Mouse (Mus musculus) gastrocnemius, postnatal 10 days (tissue): Measurements from ENCODE around the gene Fblim1. TPM values are rescaled to one million over a fixed set of nuclear protein-coding genes. Genes with fewer than 3 reads are reported as not detected.

ENCODE experiments used
- DNase-seq: peaks from one replicate; pipeline ENCODE4 v3.0.0; 2021; ENCODE audit warnings: mixed read lengths
- long read RNA-seq, 2 experiments: library from polyadenylated mRNA; stranded (forward); transcript quantifications; one replicate each; pipeline ENCODE4 v2.0.0; 2021
- total RNA-seq, 2 experiments: library from RNA; stranded (reverse); gene quantifications; 2 replicates each; pipeline ENCODE4 v1.2.3; 2021

The Fblim1 gene
- 1 to 10 TPM; 3.8 to 6.6 TPM for total RNA-seq
- long read RNA-seq, experiment 1, transcript Fblim1-202 (9 exons, 3,036 nt) = major isoform, 7 of 13 reads
- long read RNA-seq, experiment 1, partial matches to known transcripts = 4 of 13 reads
- long read RNA-seq, experiment 1, other reads (novel, unspliced or antisense) = 1 of 13 reads
- long read RNA-seq, experiment 2, partial matches to known transcripts = 5 of 13 reads
- long read RNA-seq, experiment 2, other reads (novel, unspliced or antisense) = 4 of 13 reads

GRCm38 (mm10) chr4:141605861-141606260 is at the start of gene Fblim1:
Fblim1 (minus strand) TSS chr4:141606096.
- DNase-seq = no peak

GRCm38 (mm10) chr4:141654509-141654908 is 48.6 kb upstream of the Fblim1 start:
- DNase-seq = no peak

GRCm38 (mm10) chr4:141653813-141654212 is 47.9 kb upstream of the Fblim1 start:
- DNase-seq = no peak

GRCm38 (mm10) chr4:141653044-141653443 is 47.1 kb upstream of the Fblim1 start:
- no peak for DNase-seq

- DNase-seq = no peak
Observed at GRCm38 (mm10) chr4:141651944-141652343, 46.0 kb upstream of the Fblim1 start.

GRCm38 (mm10) chr4:141651286-141651685 is 45.4 kb upstream of the Fblim1 start:
- DNase-seq = no peak

- no peak for DNase-seq
Observed at GRCm38 (mm10) chr4:141649244-141649643, 43.3 kb upstream of the Fblim1 start.

- no peak for DNase-seq
Observed at GRCm38 (mm10) chr4:141648262-141648661, 42.4 kb upstream of the Fblim1 start.

- no peak for DNase-seq
Observed at GRCm38 (mm10) chr4:141647187-141647586, 41.3 kb upstream of the Fblim1 start.

GRCm38 (mm10) chr4:141645988-141646387 is 40.1 kb upstream of the Fblim1 start:
- DNase-seq = no peak

- DNase-seq = peak; percentile 66
Observed at GRCm38 (mm10) chr4:141643118-141643855, 37.4 kb upstream of the Fblim1 start.

GRCm38 (mm10) chr4:141641961-141642811 is 36.3 kb upstream of the Fblim1 start:
- DNase-seq = no peak

GRCm38 (mm10) chr4:141641353-141641771 is 35.5 kb upstream of the Fblim1 start:
- DNase-seq = no peak

GRCm38 (mm10) chr4:141639474-141639873 is 33.6 kb upstream of the Fblim1 start:
- DNase-seq = no peak

GRCm38 (mm10) chr4:141636693-141637092 is 30.8 kb upstream of the Fblim1 start:
- DNase-seq = no peak

GRCm38 (mm10) chr4:141635991-141636390 is 30.1 kb upstream of the Fblim1 start:
- no peak for DNase-seq

- no peak for DNase-seq
Observed at GRCm38 (mm10) chr4:141632111-141632873, 26.4 kb upstream of the Fblim1 start.

GRCm38 (mm10) chr4:141631250-141631649 is 25.4 kb upstream of the Fblim1 start:
- DNase-seq = no peak

GRCm38 (mm10) chr4:141630021-141630420 is 24.1 kb upstream of the Fblim1 start:
- no peak for DNase-seq

- no peak for DNase-seq
Observed at GRCm38 (mm10) chr4:141628661-141629060, 22.8 kb upstream of the Fblim1 start.

- no peak for DNase-seq
Observed at GRCm38 (mm10) chr4:141627502-141627901, 21.6 kb upstream of the Fblim1 start.
